ENCODE assay signal across 10 mouse cellular contexts in the genomic region with DNA sequence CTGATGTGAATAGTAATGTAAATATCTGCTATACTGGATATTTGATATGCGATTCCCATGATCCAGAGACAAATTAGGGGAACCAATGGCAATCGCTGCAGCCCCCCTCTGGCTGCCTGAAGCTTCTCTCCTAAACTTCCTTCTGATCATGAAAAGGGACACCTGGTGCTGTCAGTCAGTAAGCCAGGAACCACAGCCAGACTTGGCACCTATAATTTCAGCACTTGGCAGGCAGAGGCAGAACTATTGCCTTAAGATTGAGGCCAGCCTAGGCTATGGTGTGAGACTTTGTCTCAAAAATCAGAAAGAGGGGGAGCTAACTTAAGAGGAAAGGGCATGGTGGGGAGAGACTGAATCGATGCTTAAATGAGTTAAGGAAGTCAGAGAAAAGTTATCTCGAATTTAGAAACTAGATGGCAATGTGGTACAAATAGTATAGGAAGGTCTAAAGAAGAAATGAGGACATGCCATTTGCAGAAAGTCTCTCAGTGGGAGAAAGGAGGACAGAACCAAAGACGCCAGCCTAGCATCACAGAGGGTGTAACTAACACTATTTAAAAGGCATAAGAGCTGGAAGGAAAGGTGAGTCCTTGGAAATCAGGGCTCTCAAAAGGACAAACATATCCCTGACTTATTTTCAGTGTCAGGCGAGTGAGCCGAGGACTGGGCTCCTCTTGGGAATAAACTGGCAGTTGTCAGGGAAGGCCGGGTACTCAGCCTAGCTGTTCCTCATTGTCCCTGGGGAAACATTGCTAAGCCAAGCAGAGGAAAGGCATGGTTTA. TPM values are rescaled to one million over a fixed set of nuclear protein-coding genes. Genes with fewer than 3 reads are reported as not detected.
DNase-seq lines count a peak whose midpoint lies in the region; ATAC-seq and TF ChIP-seq lines count a peak whose summit lies in the region.
"Had no signal": no experiment of that assay in that cellular context is flagged by ENCODE, and none has a peak within 500 bp of the region (broad histone marks: within the 10 kb centered on the region; RNA-seq: fewer than 3 reads in every experiment).

No protein-coding gene starts in this region.

- peak; percentile 24 for ATAC-seq in forebrain, postnatal 0 days
- ATAC-seq in forebrain, embryonic 13.5 days = no peak
- no peak for ATAC-seq in liver, embryonic 14.5 days (ENCODE audit: insufficient read depth)

- H3K27ac ChIP-seq in forebrain, postnatal 0 days (ENCODE audit: low read depth, low read length) = no peak overlapping the region; the same call in 1 of the 2 replicates
- H3K27ac ChIP-seq in forebrain, embryonic 13.5 days = no peak overlapping the region
- H3K27ac ChIP-seq in liver, embryonic 14.5 days = peak overlapping the region; percentile 91
- H3K27ac ChIP-seq: hindbrain, embryonic 15.5 days had no signal

- 56% methylated on average over 8 of the region's 8 CpGs for WGBS in forebrain, postnatal 0 days
- WGBS in forebrain, embryonic 13.5 days = 76% methylated on average over 8 of the region's 8 CpGs
- WGBS in liver, embryonic 14.5 days (ENCODE audit: insufficient replicate concordance) = 63% methylated on average over 8 of the region's 8 CpGs

- no peak overlapping the region for H3K4me3 ChIP-seq in forebrain, postnatal 0 days (ENCODE audit: low read depth, low read length)
- H3K4me3 ChIP-seq in forebrain, embryonic 13.5 days = no peak overlapping the region
- no peak overlapping the region for H3K4me3 ChIP-seq in liver, embryonic 14.5 days (ENCODE audit: insufficient read depth in 1 of 2, low read depth in 2 of 2, low read length in 2 of 2)
- H3K4me3 ChIP-seq: hindbrain, embryonic 15.5 days had no signal

- H3K36me3 ChIP-seq in forebrain, postnatal 0 days (ENCODE audit: insufficient read depth) = 0 out of 2 replicates have a peak, but pooled peaks cover 8% of the 10 kb centered on the region
- peaks cover 28% of the 10 kb centered on the region for H3K36me3 ChIP-seq in forebrain, embryonic 13.5 days (ENCODE audit: poor library complexity, severe bottlenecking)
- H3K36me3 ChIP-seq in liver, embryonic 14.5 days (replicated peaks; ENCODE audit: control insufficient read depth, insufficient read depth, low read depth) = peaks cover 3% of the 10 kb centered on the region; the same call in 1 of the 2 replicates

- TF ChIP-seq EP300 in liver, embryonic 14.5 days (IDR thresholded peaks at IDR 0.05; ENCODE audit: low read depth) = no peak

- no peaks in the 10 kb centered on the region for H3K27me3 ChIP-seq in forebrain, postnatal 0 days (ENCODE audit: insufficient read depth, low read length)
- no peaks in the 10 kb centered on the region for H3K27me3 ChIP-seq in forebrain, embryonic 13.5 days
- H3K27me3 ChIP-seq in liver, embryonic 14.5 days (ENCODE audit: control insufficient read depth, insufficient read depth, low read length) = no peaks in the 10 kb centered on the region
- H3K27me3 ChIP-seq: hindbrain, embryonic 15.5 days had no signal

- 0 out of 2 replicates have a peak, but pooled peaks have one; percentile 15 for TF ChIP-seq CTCF in forebrain, postnatal 0 days (IDR thresholded peaks at IDR 0.05; ENCODE audit: low read depth)
- no peak for TF ChIP-seq CTCF in liver, embryonic 14.5 days (IDR thresholded peaks at IDR 0.05; ENCODE audit: low read depth)

- H3K9me3 ChIP-seq in forebrain, postnatal 0 days (ENCODE audit: low read length) = no peaks in the 10 kb centered on the region
- no peaks in the 10 kb centered on the region for H3K9me3 ChIP-seq in forebrain, embryonic 13.5 days (replicated peaks)
- H3K9me3 ChIP-seq in liver, embryonic 14.5 days (ENCODE audit: control insufficient read depth, low read length) = no peaks in the 10 kb centered on the region
- H3K9me3 ChIP-seq: G1E; hindbrain, embryonic 15.5 days had no signal

- no peak overlapping the region for H3K9ac ChIP-seq in forebrain, postnatal 0 days
- H3K9ac ChIP-seq in forebrain, embryonic 13.5 days = no peak overlapping the region
- peak overlapping the region; percentile 23 for H3K9ac ChIP-seq in liver, embryonic 14.5 days (replicated peaks)
- H3K9ac ChIP-seq: hindbrain, embryonic 15.5 days had no signal

- peak; percentile 43 for DNase-seq in forebrain, postnatal 0 days
- DNase-seq in right cerebral cortex, adult 18-20 months = peak; percentile 53
- DNase-seq in right cerebral cortex, postnatal 25 days = no peak
- DNase-seq in liver, embryonic 14.5 days (ENCODE audit: low read depth in 3 of 3, low spot score in 3 of 3) = no peak
- no peak for DNase-seq in thymus, postnatal 10 days (ENCODE audit: low spot score in 2 of 2)
- DNase-seq in retina, embryonic 14.5 days (ENCODE audit: low spot score) = no peak
- no peak for DNase-seq in urinary bladder, postnatal 14 days (ENCODE audit: low spot score)

- H3K4me1 ChIP-seq in forebrain, postnatal 0 days (ENCODE audit: insufficient read depth) = no peaks in the 10 kb centered on the region
- H3K4me1 ChIP-seq in forebrain, embryonic 13.5 days = no peaks in the 10 kb centered on the region
- H3K4me1 ChIP-seq in liver, embryonic 14.5 days (replicated peaks; ENCODE audit: control insufficient read depth in 2 of 2, insufficient read depth in 2 of 2, low read length in 1 of 2) = peaks cover 27 to 41% of the 10 kb centered on the region in 2 experiments

- H3K4me2 ChIP-seq in forebrain, postnatal 0 days (ENCODE audit: low read depth) = no peak overlapping the region
- H3K4me2 ChIP-seq in forebrain, embryonic 13.5 days = no peak overlapping the region
- peak overlapping the region; percentile 70 for H3K4me2 ChIP-seq in liver, embryonic 14.5 days (ENCODE audit: low read depth)
- H3K4me2 ChIP-seq: hindbrain, embryonic 15.5 days had no signal

RNA-seq across cellular contexts. Expression of gene C1qtnf4, which starts 14.3 kb away (rescaled TPM):
- total RNA-seq in forebrain, postnatal 0 days (2014; rRNA removed) = 201 and 252 TPM in 2 replicates
- polyA plus RNA-seq in forebrain, postnatal 0 days (2015; fragmentation: Nextera tagmentation; extraction: Ambion mirVana) = 185 and 189 TPM in 2 replicates
- 9.0 and 9.4 TPM in 2 replicates for polyA plus RNA-seq in forebrain, embryonic 13.5 days (2015; fragmentation: Nextera tagmentation; extraction: Ambion mirVana)
- polyA plus RNA-seq in liver, embryonic 14.5 days (2012; rRNA removed) = 1.9 and 2.2 TPM in 2 replicates
- polyA plus RNA-seq in liver, embryonic 14.5 days (2014; fragmentation: Nextera tagmentation; extraction: Ambion mirVana) = 2.5 and 2.7 TPM in 2 replicates
- polyA plus RNA-seq: G1E had no signal

RNA-seq across cellular contexts. Expression of gene Mtch2, which starts 24.4 kb away (rescaled TPM):
- total RNA-seq in forebrain, postnatal 0 days (2014; rRNA removed) = 106 and 120 TPM in 2 replicates
- polyA plus RNA-seq in forebrain, postnatal 0 days (2015; fragmentation: Nextera tagmentation; extraction: Ambion mirVana) = 222 and 224 TPM in 2 replicates
- 275 and 283 TPM in 2 replicates for polyA plus RNA-seq in forebrain, embryonic 13.5 days (2015; fragmentation: Nextera tagmentation; extraction: Ambion mirVana)
- polyA plus RNA-seq in liver, embryonic 14.5 days (2012; rRNA removed) = 43.9 and 52.2 TPM in 2 replicates
- 128 and 135 TPM in 2 replicates for polyA plus RNA-seq in liver, embryonic 14.5 days (2014; fragmentation: Nextera tagmentation; extraction: Ambion mirVana)

RNA-seq across cellular contexts. Expression of gene Kbtbd4, which starts 33.2 kb away (rescaled TPM):
- 49.5 and 59.4 TPM in 2 replicates for total RNA-seq in forebrain, postnatal 0 days (2014; rRNA removed)
- polyA plus RNA-seq in forebrain, postnatal 0 days (2015; fragmentation: Nextera tagmentation; extraction: Ambion mirVana) = 54.3 and 60.3 TPM in 2 replicates
- 59.2 and 67.6 TPM in 2 replicates for polyA plus RNA-seq in forebrain, embryonic 13.5 days (2015; fragmentation: Nextera tagmentation; extraction: Ambion mirVana)
- 7.9 and 8.8 TPM in 2 replicates for polyA plus RNA-seq in liver, embryonic 14.5 days (2012; rRNA removed)
- 13.4 and 14.6 TPM in 2 replicates for polyA plus RNA-seq in liver, embryonic 14.5 days (2014; fragmentation: Nextera tagmentation; extraction: Ambion mirVana)

RNA-seq across cellular contexts. Expression of gene Ndufs3, which starts 33.3 kb away (rescaled TPM):
- 156 and 190 TPM in 2 replicates for total RNA-seq in forebrain, postnatal 0 days (2014; rRNA removed)
- 248 and 283 TPM in 2 replicates for polyA plus RNA-seq in forebrain, postnatal 0 days (2015; fragmentation: Nextera tagmentation; extraction: Ambion mirVana)
- 219 and 222 TPM in 2 replicates for polyA plus RNA-seq in forebrain, embryonic 13.5 days (2015; fragmentation: Nextera tagmentation; extraction: Ambion mirVana)
- polyA plus RNA-seq in liver, embryonic 14.5 days (2012; rRNA removed) = 73.4 and 79.0 TPM in 2 replicates
- 138 and 144 TPM in 2 replicates for polyA plus RNA-seq in liver, embryonic 14.5 days (2014; fragmentation: Nextera tagmentation; extraction: Ambion mirVana)

Comparison
In these comparisons a context has a peak if more than half of its experiments do, and no peak if none do; other contexts are left out.
1. DNase-seq: peak in forebrain, postnatal 0 days (single experiment) and right cerebral cortex, adult 18-20 months (single experiment); none in right cerebral cortex, postnatal 25 days (single experiment), liver, embryonic 14.5 days (0 of 3), thymus, postnatal 10 days (0 of 2), retina, embryonic 14.5 days (single experiment) and urinary bladder, postnatal 14 days (single experiment).
2. RNA of gene C1qtnf4, which starts 14.3 kb away (polyA plus RNA-seq): 185 to 189 TPM in forebrain, postnatal 0 days; 9.0 to 9.4 TPM in forebrain, embryonic 13.5 days and 1.9 to 2.7 TPM in liver, embryonic 14.5 days; every median in the first group is over 10 times any median in the second.